Mouse (Mus musculus) retina, adult 2 months (tissue): ENCODE data around the gene Trmt6.

Experiments used
- DNase-seq: peaks from one replicate; pipeline ENCODE4 v3.0.0-alpha.2; 2012; ENCODE audit warnings: low read depth, low spot score

Trmt6 gene

DNA sequence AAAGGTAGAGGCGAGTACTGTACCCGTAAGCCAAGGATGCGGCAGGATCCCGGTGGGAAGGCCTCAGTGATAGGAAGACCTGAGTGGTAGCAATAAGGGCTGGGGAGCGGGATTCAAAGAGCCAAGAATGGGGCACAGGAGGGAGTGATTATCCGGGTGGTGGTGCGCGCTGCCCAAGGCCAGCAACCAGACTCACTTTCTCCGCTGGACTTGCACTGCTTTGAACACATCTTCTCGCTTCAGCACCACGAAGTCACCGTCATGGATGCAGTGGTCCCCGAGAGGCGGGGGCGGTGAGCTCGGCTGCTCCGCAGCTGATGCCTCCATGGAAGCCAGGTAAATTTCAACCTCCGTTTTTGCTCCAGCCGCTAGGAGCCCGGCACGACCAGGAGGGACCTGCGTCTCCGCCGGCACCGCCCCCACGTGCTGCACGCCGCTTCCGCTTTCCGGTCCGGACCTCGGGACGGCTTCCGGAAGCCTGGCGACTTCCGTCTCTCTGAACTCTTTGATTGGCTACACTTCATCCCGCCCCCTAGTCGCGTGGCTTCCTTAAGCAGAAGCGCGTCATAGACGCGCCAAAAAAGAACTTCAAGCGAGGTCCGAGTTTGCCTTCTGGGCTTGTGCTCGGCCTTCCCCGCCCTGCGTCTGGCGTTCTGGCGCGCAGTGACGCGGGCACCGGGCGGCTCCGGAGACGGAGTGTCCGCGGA, at the start of gene Trmt6, which contains the start of gene Mcm8:
TSS of gene Trmt6 (minus strand) at position 448 of the 707 bp plus-strand sequence.
TSS of gene Mcm8 (plus strand) at position 534 of the 707 bp plus-strand sequence.
- peak; percentile 91 for DNase-seq

DNA sequence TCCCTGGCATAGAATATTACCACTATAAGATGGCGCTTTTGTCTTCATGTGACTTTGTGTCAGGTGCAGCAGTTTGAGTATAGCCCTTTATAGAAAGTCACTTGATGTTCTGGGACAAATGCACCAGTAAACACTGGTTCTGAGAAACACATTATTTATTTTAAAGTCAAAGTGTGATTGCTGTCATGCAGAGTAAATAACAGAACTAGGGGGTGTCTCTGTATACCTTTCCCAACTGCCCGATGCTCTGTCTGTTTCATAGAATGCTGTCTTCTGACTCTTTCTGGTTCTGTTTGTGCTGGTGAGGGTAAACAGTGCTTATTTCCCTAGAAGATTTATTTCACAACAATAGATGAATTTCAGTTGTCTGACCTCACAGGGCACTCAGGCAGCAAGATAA, 47.5 kb upstream of the Trmt6 start:
- no peak for DNase-seq

DNA sequence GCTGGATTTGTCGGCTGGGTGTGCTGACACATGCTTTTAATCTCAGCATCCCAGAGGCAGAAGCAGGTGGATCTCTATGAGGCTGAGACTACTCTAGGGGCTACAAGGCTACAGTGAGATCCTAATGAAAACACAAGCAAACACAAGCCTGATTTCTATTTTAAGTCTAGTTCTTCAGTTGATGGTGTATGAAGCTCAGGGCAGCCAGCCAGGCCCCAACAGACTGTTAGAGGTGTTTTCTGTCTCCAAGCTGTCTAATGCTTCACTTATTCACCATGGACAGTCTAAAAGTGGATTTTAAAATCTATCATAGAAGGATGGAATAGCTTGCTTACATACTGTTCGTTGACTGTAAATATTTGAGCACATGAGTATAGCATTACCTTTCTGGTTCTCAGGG, 45.6 kb upstream of the Trmt6 start:
- DNase-seq, result no peak

DNA sequence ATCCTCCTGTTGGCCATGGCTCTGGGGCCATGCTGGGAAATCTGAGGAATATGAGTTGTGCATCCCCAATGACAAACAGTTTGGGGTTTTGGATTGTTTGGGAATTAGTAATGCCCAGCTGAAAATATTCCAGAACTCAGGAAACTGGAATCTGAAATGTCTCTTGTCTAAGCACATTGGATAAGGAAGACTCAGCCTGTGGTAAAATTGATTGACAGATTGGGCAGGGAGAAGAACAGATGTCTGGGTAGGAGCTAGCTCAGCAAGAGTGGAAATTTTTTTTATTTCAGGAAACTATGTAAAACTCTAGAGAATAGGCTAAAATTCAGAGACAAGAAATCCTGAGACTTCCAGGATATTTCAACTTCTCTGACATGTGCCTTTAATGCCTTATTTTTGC, 44.6 kb upstream of the Trmt6 start:
- DNase-seq, result no peak

DNA sequence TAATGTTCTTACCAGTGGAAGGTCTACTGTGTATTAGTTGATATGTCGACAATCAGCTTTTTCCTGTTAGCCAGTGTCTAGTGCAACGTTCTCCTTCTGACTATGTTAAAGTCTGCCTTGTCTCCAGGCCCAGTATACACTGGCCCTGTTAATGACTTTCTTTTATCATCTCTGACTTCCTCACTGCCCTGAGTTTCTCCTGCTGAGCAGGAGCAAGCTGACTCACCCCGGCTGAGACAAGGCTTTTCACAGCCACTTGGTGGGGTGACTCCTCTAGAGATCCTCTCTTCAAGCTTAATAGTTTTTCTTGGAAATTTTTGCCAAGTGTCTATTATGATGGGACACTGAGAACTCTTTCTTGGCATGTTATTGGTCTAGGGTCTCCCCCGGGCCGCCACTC, 40.5 kb upstream of the Trmt6 start:
- no peak for DNase-seq

DNA sequence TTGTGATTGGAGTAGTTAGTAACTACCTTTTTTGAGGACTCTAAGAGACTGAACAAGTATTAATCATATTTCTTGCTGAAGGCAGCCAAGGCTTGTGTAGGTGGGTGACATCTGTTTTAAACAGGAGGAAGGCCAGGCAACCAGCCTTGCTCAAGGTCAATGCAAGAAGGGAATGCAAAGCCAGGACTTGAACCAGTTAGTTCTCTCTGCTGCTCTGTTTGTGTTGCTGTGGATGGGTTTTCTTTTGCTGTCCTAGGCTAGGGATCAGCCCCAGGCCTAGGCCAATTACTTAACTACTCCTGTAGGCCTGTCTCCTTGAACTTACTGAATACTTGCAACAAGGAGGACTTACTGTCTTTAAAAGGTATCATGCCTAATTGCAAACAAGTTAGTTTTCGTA, 37.2 kb upstream of the Trmt6 start:
- DNase-seq, result no peak

DNA sequence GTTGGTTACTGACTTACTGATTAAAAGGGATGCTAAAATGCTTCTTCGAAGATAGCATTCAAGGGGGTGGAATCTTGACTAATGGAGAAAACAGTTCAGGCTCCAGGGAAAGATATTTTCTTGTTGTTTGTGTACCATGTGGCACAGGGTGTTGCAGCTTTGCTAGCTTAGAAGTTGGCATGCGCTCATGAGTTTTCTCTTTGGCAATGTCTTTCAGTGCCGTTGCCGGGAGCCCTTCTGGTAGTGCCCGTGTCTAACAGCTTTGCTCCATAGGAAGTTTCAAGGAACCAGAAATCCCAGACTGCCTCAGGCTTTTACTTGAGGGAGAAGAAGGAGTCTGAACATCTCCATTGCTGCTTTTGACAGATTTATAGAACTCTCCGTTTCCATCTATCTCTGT, 33.3 kb upstream of the Trmt6 start:
- DNase-seq, result no peak

DNA sequence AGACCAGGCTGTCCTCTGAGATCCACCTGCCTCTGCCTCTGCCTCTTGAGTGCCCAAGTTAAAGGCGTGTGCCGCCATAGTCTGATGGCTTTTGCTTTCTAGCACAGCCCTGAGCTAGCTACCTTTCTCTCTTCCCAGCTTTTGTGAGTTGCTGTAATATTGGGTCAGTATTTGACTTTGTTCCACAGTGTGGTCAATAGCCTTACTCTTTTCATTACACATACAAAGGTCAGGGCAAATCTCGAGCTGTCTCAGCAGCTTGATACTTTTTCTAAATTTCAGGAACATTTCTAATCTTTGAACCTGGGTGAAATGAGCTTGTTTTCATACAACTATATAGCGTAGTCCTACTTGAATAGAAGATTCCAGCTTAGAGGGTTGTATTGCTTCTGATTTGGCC, 32.5 kb upstream of the Trmt6 start:
- no peak for DNase-seq

DNA sequence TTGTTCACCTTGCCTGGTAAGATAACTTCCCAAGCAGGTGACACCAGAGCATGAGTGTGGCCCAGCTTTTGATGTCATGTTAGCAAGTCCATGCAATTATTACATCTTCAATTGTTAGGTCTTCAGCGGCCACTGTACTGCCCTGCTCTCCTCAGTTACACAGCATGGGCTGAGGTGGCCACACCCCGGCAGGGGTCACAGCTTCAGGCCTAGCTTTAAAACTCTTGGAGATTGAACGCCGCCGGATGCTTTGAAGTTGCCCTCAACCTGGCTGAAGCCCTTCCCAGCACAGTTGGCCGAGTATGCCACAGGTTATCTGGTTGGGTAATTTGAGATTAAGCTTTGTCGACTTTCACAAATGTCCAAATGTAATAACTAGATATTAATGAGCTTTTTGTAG, 31.7 kb upstream of the Trmt6 start:
- DNase-seq, result no peak

DNA sequence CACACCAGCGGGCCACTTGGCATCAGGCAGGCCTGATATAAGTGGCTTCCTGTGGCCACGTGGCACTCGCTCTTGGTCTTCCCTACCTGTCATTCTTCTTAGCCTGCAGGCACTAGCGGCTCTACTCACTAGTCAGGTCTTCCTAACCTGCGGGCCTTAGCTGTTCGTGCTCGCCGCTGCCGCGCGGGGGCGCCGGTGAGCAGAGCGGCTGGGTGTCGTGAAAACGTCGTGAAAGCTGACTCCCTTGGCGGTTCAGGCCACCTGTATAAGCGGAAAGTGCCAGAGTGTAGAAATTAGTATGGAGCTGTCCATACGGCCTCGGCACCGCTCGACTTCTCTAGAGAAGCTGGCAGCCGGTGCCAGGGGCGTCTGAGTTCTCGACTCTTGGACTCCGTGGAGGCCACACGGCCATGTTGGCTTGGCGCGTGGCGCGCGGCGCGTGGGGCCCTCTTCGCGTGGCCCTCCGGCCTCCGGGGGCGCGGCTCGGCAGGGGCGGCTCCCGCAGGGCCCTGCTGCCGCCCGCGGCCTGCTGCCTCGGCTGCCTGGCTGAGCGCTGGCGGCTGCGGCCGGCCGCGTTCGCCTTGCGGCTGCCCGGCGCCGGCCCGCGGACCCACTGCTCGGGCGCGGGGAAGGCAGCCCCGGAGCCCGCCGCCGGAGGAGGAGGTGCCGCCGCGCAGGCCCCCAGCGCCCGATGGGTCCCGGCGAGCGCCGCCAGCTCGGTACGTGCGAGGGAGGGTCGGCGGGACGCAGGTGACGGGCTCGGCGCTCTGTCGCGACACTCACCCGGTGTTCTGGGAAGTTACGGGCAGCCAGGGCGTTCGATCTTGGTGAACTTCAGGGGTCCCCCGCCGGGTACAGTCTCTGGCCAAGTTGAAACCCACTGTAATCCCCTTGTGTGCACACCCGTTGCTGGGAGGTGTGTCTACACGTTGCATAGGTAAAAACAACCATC, 30.8 kb upstream of the Trmt6 start, which contains the start of gene Crls1:
TSS of gene Crls1 (plus strand) at position 260 of the 952 bp plus-strand sequence.
- DNase-seq, result peak; percentile 92

DNA sequence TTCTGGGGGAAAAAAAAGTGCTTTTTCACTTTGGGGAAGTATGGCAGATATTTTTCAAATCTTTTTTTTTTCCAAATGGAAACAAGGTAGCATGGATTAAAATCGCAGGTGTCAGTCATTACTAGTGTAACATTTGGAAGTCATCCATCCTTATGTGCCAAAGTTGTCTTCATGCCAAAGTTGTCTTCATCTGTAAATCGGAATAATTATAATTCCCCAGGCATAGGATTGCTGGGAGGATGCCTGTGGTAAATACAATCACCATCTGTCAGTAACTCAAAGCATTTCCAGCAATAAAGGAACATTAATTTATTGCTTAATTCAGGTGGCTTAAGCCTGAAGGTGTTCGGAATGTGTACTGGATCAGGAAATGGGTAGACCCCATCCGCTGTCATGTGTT, 25.2 kb upstream of the Trmt6 start:
- no peak for DNase-seq

DNA sequence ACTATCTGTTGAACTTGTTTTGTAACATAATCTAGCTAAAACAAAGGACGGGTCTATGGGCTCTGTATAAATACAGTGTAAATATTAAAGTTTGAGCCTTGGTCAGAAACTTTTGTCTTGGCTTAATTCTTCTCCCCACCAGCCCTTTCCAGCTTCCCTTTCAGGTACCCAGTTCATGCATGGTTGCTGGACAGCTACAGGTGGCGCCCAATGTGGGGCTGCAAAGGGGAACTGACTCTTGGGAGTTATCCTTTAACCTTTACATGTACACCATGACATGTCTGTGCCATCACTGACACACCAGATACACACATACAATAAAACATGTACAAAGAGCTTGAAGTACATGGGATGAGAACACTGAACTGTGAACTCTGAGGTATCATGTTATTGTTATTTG, 12.9 kb downstream of the Trmt6 start:
- DNase-seq, result no peak

DNA sequence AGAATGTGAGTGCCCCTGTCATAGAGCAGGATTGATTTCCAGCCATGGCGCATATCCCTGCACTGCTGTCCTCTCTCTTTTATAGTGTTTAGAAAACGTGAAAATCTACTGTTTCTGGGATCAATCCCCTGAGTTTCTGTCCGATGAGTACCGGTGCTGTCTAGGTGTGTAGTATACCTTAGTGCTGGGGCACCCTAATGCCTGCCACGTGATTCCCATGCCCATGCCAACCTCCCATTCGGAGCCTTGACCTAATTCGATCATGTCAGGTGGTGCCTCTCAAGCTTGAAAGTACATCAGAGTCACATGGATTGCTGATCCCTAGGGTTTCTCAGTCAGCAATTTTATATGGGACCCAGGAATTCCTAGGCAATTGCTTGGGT, 21.7 kb downstream of the Trmt6 start:
- no peak for DNase-seq

DNA sequence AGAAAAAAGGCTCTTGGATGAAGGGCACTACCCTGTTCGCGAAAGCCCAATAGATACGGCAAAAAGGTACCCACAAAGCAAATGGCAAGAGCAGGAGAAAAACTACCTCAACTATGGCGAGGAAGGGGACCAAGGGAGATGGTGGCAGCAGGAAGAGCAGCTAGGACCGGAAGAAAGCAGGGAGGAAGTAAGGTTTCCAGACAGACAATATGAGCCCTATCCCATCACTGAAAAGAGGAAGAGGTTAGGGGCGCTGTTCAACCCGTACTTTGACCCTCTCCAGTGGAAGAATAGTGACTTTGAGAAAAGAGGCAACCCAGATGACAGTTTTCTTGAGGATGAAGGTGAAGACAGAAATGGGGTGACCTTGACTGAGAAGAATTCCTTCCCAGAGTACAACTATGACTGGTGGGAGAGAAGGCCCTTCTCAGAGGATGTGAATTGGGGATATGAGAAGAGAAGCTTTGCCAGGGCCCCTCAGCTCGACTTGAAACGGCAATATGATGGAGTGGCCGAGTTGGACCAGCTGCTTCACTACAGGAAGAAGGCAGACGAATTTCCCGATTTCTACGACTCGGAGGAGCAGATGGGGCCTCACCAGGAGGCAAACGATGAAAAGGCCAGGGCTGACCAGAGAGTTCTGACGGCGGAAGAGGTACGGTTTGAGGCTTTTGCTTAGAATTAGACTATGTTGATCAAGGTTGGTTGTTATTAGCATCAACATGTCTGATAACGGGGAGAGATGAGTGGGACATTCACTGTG, 22.2 kb downstream of the Trmt6 start:
- DNase-seq, result no peak

DNA sequence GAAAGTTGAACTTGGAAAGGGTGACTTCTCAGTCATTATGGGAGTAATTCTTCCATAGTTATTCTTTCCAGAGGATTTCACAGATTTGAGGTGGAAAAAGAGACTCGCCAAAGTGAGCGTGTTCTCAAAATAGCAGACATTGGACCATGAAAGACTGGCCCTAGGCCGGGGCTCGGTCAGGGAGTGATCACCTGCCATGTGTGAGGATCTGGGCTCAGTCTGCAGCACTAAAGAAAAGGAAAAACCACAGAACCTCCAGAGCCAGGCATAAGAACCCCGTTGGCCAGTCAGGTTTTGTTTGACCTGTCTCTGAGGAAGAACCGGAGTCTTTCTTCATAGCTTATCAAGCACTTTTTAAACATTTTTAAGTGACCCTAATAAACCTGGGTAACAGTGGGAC, 31.8 kb downstream of the Trmt6 start:
- no peak for DNase-seq

DNA sequence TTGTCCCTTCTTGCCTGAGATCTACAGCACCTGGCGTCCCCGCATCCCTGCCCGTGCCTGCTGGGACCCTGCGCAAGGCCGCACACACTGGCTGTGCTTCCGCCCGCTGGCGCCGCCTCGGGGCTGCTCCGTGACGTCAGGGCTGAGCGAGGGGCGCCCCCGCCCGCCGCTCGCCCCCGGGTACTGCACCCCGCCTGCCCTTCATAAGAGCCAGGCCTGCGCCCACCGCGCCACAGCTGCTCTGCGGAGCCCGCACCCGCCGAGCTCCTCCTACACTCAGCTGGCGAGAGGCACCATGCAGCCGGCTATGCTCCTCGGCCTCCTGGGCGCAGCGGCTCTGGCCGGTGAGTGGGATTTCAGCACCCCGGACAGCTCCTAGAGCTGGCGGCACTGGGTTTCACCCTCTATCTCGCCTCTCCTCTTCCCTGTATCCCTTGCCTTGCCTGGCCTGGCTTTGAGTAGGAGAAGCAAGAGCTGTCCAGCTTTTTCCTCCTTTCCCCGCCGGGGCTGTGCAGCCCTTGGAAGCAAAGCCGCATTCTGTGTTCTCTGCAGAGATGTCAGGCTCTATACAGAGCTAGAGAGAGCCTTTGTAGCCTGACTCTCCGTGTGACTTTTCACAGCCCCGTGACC, 34.3 kb downstream of the Trmt6 start:
- peak; percentile 56 for DNase-seq

DNA sequence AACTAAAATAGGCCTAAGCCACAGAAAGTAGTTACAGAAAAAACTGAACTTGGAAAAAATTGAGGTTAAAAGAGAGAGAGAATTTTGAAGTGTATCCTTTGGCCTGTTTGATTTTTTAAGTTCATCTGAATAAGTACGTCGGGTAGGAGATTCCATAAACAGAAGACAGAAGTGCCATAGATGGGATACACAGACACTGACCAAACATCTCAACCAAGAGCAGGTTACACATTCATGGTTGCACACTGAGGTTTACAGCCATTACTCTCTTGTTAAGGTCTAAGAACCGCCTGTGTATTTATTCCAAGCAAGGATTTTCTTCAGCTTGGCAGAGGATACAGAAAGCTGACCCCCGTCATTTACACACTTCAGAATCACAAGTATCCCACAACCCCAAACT, 34.9 kb downstream of the Trmt6 start, which contains the start of gene Chgb:
TSS of gene Chgb (plus strand) at position 301 of the 400 bp plus-strand sequence.
- no peak for DNase-seq

DNA sequence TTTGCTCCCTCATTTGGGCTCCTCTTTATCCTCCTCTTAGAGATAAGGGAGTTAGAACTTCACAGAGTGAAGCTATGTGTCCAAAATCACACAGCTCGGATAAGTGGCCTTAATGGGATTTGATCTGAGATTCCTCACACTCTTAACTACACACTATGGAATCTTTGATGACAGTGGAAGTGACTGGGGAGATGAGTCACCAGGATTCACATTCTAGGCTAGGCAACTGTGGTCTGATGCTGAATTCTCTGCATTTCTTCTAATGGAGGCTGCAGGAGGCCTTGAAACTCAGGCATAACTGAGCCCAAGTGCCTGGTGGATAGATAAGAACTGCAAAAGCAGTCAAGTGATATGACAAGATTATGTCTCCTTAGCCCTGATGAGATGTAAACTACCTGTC, 45.0 kb downstream of the Trmt6 start:
- DNase-seq, result no peak

DNA sequence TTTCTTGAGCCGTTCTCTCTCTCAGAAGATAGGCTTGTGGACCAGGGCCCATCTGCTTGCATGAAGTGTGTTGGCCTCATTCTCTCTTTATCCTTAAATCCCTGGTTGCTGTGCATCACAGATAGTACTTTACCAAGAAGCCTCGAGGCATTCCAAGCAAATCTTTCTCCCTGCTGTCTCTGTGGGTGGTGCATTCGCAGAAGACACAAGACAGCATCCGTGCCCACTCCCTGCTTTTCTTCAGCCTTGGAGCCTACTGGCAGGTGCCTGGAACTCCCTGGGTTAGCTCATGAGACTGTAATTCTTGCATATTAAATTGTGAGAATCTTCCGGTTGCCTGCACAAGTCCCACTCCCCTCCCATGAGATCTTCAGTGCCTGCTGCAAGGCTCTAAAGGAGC, 57.9 kb downstream of the Trmt6 start:
- no peak for DNase-seq
